In the genomic region with DNA sequence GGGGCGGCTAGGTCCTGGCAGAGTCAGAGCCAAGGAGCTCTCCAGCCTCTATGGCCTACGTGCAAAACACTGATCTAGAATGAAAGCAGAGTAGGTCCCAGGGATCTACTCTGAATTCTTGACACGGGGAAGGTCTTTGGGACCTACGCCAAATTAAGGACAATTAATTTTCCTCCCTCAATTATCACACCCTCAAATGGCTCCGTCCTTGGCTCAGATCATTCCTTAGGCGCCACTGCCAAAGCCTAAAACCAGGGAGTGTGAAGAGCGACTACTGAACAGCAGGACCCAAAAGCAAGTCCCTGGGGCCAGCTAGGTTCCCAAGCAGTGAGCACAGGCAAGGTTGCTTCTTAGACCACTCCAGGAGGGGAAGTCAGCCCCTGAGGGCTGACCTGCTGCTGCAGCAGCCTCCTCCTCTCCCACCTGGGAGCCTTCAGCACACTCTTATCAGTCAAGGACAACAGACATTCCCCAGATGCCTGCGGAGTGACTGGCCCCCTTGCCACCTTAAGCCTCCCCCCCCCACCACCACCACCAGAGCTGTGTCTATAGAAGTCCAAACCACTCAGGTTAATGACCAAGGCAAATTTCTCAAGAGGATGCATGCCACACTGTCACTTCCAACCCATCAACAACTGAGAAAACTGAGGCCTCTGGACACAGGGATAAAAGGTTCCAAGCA, we compare ENCODE assay signal across 8 mouse cellular contexts. TPM values are rescaled to one million over a fixed set of nuclear protein-coding genes. Genes with fewer than 3 reads are reported as not detected.
A peak's percentile ranks its signal among the peaks of the same experiment; 100 is the strongest.
DNase-seq lines count a peak whose midpoint lies in the region; ATAC-seq lines count a peak whose summit lies in the region.

No protein-coding gene starts in this region.

- 84% methylated on average over 8 of the region's 8 CpGs for WGBS in hindbrain, embryonic 10.5 days
- 91% methylated on average over 8 of the region's 8 CpGs for WGBS in hindbrain, embryonic 11.5 days
- 60% methylated on average over 8 of the region's 8 CpGs for WGBS in hindbrain, embryonic 14.5 days
- 86% methylated on average over 8 of the region's 8 CpGs for WGBS in midbrain, embryonic 12.5 days

- ATAC-seq in hindbrain, embryonic 11.5 days (ENCODE audit: low FRiP score) = no peak
- no peak for ATAC-seq in hindbrain, embryonic 14.5 days (ENCODE audit: low FRiP score)
- no peak; the same call in 1 of the 2 replicates for ATAC-seq in midbrain, embryonic 12.5 days (ENCODE audit: low FRiP score, low read depth)

- H3K4me2 ChIP-seq in hindbrain, embryonic 11.5 days (replicated peaks; ENCODE audit: low read depth, low read length) = no peak overlapping the region
- H3K4me2 ChIP-seq in hindbrain, embryonic 14.5 days (replicated peaks) = peak overlapping the region; percentile 76
- H3K4me2 ChIP-seq in midbrain, embryonic 12.5 days (replicated peaks) = peak overlapping the region; percentile 87

- no peaks in the 10 kb centered on the region for H3K9me3 ChIP-seq in hindbrain, embryonic 10.5 days
- no peaks in the 10 kb centered on the region for H3K9me3 ChIP-seq in hindbrain, embryonic 11.5 days (ENCODE audit: control insufficient read depth, low read length)
- H3K9me3 ChIP-seq in hindbrain, embryonic 14.5 days (ENCODE audit: control insufficient read depth, low read length) = no peaks in the 10 kb centered on the region
- no peaks in the 10 kb centered on the region for H3K9me3 ChIP-seq in midbrain, embryonic 12.5 days

- peak overlapping the region; percentile 61 for H3K4me3 ChIP-seq in hindbrain, embryonic 10.5 days
- no peak overlapping the region for H3K4me3 ChIP-seq in hindbrain, embryonic 11.5 days (ENCODE audit: low read depth, low read length)
- no peak overlapping the region for H3K4me3 ChIP-seq in hindbrain, embryonic 14.5 days (replicated peaks; ENCODE audit: low read length)
- peak overlapping the region; percentile 53; the same call in 1 of the 2 replicates for H3K4me3 ChIP-seq in midbrain, embryonic 12.5 days

- H3K36me3 ChIP-seq in hindbrain, embryonic 10.5 days = peaks cover 79% of the 10 kb centered on the region
- no peaks in the 10 kb centered on the region; the same call in 1 of the 2 replicates for H3K36me3 ChIP-seq in hindbrain, embryonic 11.5 days (ENCODE audit: control insufficient read depth, insufficient read depth, low read length)
- H3K36me3 ChIP-seq in hindbrain, embryonic 14.5 days (replicated peaks; ENCODE audit: control insufficient read depth, insufficient read depth) = peaks cover 28% of the 10 kb centered on the region
- peaks cover 46% of the 10 kb centered on the region for H3K36me3 ChIP-seq in midbrain, embryonic 12.5 days

- no peak for DNase-seq in hindbrain, embryonic 10.5 days (ENCODE audit: low spot score)
- no peak for DNase-seq in hindbrain, embryonic 11.5 days (ENCODE audit: low spot score)
- DNase-seq in R1 (ENCODE audit: low read depth, low spot score) = peak; percentile 64
- DNase-seq in hindbrain, embryonic 14.5 days (ENCODE audit: low spot score) = peak; percentile 49
- DNase-seq in cerebellum, postnatal 14 days = no peak
- DNase-seq in ovary, postnatal 36 days (ENCODE audit: low spot score) = no peak
- DNase-seq in cerebellum, postnatal 4 days (ENCODE audit: low spot score in 2 of 2) = no peak

- peaks cover 76% of the 10 kb centered on the region for H3K4me1 ChIP-seq in hindbrain, embryonic 10.5 days (replicated peaks)
- peaks cover 17% of the 10 kb centered on the region for H3K4me1 ChIP-seq in hindbrain, embryonic 11.5 days (replicated peaks; ENCODE audit: control insufficient read depth, insufficient read depth, low read length)
- peaks cover 43% of the 10 kb centered on the region for H3K4me1 ChIP-seq in hindbrain, embryonic 14.5 days (replicated peaks; ENCODE audit: control insufficient read depth, insufficient read depth, low read length)
- H3K4me1 ChIP-seq in midbrain, embryonic 12.5 days = peaks cover 49% of the 10 kb centered on the region

- H3K9ac ChIP-seq in hindbrain, embryonic 11.5 days (ENCODE audit: low read depth, low read length) = no peak overlapping the region
- peak overlapping the region; percentile 14; the same call in 1 of the 2 replicates for H3K9ac ChIP-seq in hindbrain, embryonic 14.5 days
- H3K9ac ChIP-seq in midbrain, embryonic 12.5 days (replicated peaks) = 0 out of 2 replicates have a peak overlapping the region, but pooled peaks have one; percentile 20

- H3K27me3 ChIP-seq in hindbrain, embryonic 10.5 days (ENCODE audit: insufficient read depth, poor library complexity, severe bottlenecking) = no peaks in the 10 kb centered on the region
- no peaks in the 10 kb centered on the region for H3K27me3 ChIP-seq in hindbrain, embryonic 11.5 days (ENCODE audit: control insufficient read depth, insufficient read depth, low read length)
- no peaks in the 10 kb centered on the region for H3K27me3 ChIP-seq in hindbrain, embryonic 14.5 days (ENCODE audit: control insufficient read depth, insufficient read depth, low read length)
- H3K27me3 ChIP-seq in midbrain, embryonic 12.5 days = no peaks in the 10 kb centered on the region

- H3K27ac ChIP-seq in hindbrain, embryonic 10.5 days = peak overlapping the region; percentile 87; the same call in 1 of the 2 replicates
- no peak overlapping the region for H3K27ac ChIP-seq in hindbrain, embryonic 11.5 days (ENCODE audit: low read depth, low read length)
- peak overlapping the region; percentile 73 for H3K27ac ChIP-seq in hindbrain, embryonic 14.5 days
- peak overlapping the region; percentile 81 for H3K27ac ChIP-seq in midbrain, embryonic 12.5 days (replicated peaks)

RNA-seq across cellular contexts. Expression of gene Ptprf, which starts 31.3 kb away (rescaled TPM):
- 104 and 106 TPM in 2 replicates for polyA plus RNA-seq in hindbrain, embryonic 10.5 days (2016; fragmentation: Nextera tagmentation; extraction: Ambion mirVana)
- 62.4 and 66.0 TPM in 2 replicates for polyA plus RNA-seq in hindbrain, embryonic 11.5 days (2014; fragmentation: Nextera tagmentation; extraction: Ambion mirVana)
- polyA plus RNA-seq in hindbrain, embryonic 14.5 days (2014; fragmentation: Nextera tagmentation; extraction: Ambion mirVana) = 67.1 and 68.2 TPM in 2 replicates
- polyA plus RNA-seq in midbrain, embryonic 12.5 days (2016; fragmentation: Nextera tagmentation; extraction: Ambion mirVana) = 113 and 123 TPM in 2 replicates

Comparison
In these comparisons a context has a peak if more than half of its experiments do, and no peak if none do; other contexts are left out.
1. DNase-seq: peak in R1 (single experiment) and hindbrain, embryonic 14.5 days (single experiment); none in hindbrain, embryonic 10.5 days (single experiment), hindbrain, embryonic 11.5 days (single experiment), cerebellum, postnatal 14 days (0 of 2), ovary, postnatal 36 days (single experiment) and cerebellum, postnatal 4 days (0 of 2).
2. H3K4me3 ChIP-seq: peak in hindbrain, embryonic 10.5 days (single experiment) and midbrain, embryonic 12.5 days (single experiment); none in hindbrain, embryonic 11.5 days (single experiment) and hindbrain, embryonic 14.5 days (single experiment).